Mouse (Mus musculus) G1E (cell line): ENCODE measurements around the gene Hs2st1.

Experiments
- CTCF ChIP-seq: IDR thresholded peaks from 2 replicates; pipeline ENCODE4 v1.5.1; 2012; ENCODE audit warnings: low read depth, low read length, inconsistent platforms, mixed read lengths
- GATA1 ChIP-seq: IDR thresholded peaks from 2 replicates; pipeline ENCODE4 v1.6.1; 2012; ENCODE audit warnings: borderline replicate concordance, low read length, inconsistent platforms, mixed read lengths
- GATA2 ChIP-seq: IDR thresholded peaks from 2 replicates; pipeline ENCODE4 v1.6.1; 2012; ENCODE audit warnings: low read depth, low read length, inconsistent platforms, borderline replicate concordance
- POLR2AphosphoS5 ChIP-seq: IDR thresholded peaks from 2 replicates; pipeline ENCODE4 v1.6.1; 2012; ENCODE audit warnings: low read depth, low read length, inconsistent platforms; ENCODE audit not compliant: insufficient replicate concordance

DNA sequence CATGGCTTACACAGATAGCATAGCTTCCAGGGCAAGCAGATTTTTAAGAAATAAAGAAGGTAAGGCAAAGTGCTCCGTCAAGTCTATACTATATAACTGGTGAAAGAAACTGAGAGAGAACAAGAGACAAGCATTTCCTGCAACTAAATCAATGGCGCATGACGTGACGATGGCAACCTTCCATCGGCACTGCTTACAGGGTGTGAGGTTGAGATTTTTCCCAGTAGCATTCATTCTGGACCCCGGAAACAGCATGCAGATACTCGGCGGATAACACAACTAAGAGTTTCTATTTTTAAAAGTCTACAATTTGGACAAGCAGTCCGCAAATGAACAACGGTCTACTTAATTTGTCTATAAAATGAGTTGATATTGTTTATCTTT is 55.9 kb downstream of the Hs2st1 start:
- no peak for TF ChIP-seq GATA2
- no peak for TF ChIP-seq CTCF
- TF ChIP-seq GATA1 = no peak
- no peak for TF ChIP-seq POLR2AphosphoS5
